Mouse (Mus musculus) retina, postnatal 7 days (tissue): ENCODE measurements at regions not wholly inside any gene's neighbourhood (a gene's known extent, or its start where the extent isn't known, plus 50 kb on each side); places are given as distances from the start of the nearest gene placed in this dataset.

Experiments
- DNase-seq: peaks from one replicate; pipeline ENCODE4 v3.0.0-alpha.2; 2012; ENCODE audit warnings: low read depth, low spot score

DNA sequence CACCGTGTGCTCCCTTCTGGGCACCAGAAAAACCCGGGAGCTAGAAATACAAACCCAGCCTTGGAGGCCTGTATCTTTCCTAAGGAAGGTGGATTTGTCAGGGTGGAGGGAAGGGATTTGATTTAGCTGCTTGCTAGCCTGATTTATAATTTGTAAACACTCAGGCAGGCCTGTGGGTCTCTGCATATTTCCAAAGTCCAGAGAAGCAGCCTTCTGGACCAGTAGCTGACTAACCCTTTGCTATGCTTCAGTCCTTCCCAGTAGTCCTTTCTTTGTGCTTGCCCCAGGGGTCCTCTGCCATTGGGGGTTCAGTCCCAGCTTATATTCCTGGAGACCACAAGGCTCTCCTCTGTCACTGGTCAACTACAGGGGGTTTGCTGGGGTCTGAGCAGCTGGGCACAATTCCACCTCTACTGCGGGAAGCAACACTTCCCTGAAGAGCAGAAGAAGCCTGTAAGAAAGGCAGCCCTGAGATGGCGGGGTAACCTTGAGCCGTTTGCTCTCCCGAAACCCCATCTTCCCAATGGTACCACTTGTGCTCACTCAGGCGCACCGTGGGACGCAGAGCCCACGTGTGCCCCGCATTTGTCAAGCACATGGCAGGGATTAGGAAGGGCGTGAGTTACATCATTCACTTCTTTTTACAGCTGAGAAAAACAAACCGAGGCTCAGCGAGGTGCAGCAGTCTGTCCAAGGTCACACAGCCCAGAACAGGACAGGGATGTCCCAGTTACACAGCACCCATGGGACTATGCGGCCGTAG, 85.7 kb downstream of the 1700001O22Rik start:
- no peak for DNase-seq

DNA sequence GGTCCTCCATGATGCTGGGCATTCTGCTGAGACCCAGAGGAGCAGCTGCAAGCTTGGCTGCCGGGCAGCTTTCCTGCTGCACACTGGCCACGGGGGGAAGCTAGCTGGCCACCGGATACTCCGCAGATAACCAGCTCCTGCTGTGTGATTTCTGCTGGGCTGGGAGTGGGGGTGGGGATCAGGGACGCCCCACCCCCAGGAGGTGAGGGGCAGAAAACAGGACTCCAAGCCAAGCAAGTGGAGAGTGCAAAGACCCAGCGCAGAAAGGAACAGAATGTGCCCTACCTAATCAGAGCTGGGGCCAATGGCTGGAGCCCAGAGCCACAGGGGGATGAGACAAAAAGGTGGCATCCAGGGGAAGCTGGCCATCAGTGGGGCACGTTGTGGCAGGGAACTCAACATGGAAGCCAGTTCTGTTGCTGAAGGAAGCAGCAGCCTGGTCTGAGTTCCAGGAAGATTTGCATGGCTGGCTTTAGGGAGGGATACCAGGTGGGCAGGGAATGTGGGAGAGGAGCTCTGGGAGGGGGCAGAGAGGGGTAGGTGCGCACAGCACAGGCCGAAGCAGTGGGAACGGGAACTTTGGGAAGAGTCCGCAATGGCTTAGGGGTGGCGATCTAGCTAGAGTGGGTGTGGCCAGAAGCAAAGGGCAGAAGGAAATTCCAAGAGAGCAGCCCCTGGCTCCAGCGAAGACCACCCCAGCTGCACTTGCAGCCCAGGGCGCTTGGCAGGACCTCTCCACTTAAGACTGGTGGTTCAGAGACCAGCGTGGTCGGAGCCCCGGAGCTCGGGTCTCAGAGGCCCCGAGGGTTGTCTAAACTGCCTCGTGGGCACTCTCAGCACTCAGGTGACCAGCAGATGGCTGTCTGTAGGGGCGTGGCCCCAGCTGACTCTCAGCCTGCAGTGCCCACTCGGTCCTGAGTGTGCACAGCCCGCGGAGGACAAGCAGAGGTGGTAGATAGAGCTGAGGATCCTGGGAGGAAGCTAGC, 86.6 kb downstream of the 1700001O22Rik start:
- no peak for DNase-seq

DNA sequence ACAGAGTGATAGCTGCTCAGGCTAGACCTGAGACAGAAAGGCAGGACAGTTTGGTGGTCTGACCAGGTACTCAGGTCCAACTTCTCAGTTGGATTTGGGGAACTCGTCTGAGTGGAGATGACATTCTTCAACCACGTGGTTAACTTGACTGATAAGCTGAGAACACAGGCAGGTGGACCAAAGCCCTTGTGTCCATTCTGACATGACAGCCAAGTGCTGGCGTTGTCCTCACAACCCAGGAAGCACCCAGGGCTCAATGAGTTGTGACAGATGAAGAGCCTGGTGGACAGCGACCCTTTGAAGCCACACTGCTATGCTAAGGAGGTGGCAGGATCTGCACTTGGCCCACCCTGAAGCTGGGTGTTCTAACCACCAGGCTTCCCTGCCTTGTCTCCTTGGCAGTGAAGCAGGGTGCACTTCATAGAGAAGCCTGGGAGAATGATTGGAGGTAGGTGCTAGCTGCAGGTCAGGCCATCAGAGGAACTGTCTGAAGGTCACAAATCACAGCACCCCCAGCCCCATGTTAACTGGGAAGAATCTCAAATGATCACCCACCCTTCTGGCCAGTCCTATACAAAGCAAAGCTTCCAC, 87.6 kb downstream of the 1700001O22Rik start:
- no peak for DNase-seq

DNA sequence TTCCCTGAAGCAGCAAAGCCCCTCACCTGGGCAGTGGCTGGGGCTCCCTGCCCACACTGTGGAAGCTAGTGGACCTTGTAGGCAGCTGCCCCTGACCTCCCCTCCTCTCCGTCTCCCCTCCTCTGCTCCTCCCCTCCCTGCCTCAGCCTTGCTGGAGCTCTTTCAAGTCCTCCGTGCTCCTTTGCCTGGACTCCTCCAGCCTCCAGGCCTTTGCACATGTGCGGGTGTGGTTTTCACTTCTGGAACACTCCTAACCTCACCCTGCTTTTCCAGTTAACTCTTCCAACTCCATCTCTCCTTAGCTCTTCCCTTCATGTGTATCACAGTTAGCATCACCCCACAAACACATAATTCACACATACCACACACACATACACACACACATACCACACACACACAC, 89.9 kb downstream of the 1700001O22Rik start:
- no peak for DNase-seq

DNA sequence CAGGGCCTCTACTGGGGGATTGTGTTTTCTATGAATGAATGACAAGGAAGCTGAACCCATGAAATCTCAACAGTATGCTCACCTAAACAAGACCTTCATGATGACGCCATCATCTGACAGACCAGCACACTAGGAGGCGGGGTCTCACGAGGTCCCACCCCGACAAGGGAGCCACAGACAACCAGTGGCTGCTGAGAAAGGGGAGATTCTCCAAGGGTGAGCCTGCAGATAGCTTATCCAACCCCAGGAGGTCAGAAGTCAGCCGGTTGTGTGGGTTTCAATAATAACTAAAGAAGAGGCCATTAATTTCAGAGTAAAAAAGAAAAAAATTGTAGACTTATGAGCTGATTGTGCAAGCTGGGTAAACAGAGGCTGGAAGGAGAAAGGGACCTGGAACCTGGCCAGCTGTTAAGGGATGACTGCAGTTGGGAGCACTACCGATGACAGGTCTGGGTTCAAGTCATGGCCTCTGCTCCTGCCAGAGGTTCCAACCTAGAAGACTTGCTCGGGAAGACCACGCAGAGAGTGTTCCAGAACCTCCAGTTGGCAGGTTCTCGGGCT, 90.5 kb downstream of the 1700001O22Rik start:
- DNase-seq, result no peak

DNA sequence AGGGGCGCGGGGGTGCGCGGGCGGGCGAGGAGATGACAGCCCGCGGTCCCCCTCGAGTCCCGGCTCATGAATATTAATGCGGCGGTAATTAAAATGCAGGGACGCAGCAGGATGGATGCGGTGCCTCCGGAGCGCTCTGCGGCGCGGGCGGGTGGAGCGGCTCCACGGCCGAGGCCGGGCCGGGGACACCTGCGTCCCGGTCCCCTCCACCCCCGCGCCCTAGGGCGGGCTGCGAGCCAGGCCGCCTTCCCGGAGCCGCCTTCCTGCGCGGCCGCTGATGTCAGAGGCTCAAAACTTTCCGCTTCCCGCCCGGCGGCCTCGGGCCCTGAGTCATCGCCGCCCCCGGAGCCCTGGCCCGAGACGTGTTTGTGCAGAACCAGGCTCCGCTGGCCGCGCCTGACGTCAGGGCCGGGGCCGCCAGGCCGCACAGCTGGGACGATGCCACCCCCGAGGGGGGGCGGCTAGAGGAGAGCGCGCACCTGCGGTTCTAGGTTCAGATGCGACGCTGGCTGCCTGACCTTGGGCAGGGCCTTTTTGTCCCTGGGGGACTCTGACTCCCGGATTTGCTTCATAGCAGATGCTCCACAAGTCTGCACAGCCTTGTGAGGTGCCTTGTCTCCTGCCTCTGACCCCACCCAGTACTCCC, 91.5 kb downstream of the 1700001O22Rik start:
- DNase-seq, result no peak

DNA sequence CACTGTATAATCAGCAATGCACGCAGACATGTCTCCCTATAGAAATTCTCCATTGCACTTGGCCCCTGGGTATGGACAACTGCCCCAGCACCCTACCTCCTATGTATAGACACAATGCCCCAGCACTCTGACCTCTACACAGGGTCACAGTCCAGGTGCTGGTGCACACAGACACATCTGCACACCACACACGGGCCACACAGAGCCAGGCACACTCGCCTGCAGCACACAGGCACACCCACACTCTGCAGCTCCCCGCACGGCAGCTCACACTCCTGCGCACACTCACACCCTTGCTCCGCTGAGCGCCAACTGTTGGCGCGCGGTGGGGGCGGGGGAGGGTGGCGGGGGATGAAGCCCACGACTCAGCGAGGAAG, 92.0 kb downstream of the 1700001O22Rik start:
- no peak for DNase-seq

DNA sequence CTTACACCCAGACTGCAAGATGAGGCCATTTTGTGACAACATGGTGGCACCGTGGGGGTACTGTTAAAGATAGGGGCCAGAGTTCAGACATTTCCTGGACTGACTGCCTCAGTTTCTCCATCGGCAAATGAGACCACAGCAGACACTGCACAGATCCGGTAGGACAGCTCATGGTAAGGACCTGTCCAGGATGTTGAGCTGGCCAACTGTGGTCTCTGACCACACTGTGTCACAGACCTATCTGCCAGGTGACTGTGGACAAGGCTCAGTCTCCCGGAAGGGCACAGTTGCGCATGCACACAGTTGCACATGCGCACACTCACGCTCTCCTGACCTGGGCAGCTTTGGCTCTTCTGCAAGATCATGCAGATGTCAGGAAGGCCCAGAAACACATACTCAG, 92.6 kb downstream of the 1700001O22Rik start:
- no peak for DNase-seq

DNA sequence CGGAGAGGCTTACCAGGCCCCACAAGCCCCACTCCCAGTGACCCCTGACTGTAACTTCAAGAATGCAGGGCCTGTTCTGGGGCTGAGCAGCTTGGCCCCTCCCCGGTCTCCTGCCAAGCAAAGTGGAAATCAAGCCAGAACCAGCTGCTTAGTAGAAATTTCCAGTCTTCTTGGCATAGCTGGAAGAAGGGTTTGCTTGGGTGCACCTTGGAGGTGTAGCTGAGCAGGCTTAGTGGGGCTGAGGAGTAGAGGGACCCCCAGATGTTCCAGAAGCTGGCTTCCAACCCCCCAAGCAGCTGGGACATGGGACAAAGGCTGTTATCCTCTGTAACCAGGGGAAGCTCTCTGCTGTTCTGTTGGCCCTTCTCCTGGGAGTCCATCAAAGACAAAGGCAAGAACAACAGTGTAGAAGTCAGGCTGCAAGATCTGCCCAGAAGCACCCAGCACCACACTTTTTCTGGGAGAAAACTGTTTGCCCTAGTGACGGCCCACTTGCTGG, 94.0 kb downstream of the 1700001O22Rik start:
- no peak for DNase-seq

DNA sequence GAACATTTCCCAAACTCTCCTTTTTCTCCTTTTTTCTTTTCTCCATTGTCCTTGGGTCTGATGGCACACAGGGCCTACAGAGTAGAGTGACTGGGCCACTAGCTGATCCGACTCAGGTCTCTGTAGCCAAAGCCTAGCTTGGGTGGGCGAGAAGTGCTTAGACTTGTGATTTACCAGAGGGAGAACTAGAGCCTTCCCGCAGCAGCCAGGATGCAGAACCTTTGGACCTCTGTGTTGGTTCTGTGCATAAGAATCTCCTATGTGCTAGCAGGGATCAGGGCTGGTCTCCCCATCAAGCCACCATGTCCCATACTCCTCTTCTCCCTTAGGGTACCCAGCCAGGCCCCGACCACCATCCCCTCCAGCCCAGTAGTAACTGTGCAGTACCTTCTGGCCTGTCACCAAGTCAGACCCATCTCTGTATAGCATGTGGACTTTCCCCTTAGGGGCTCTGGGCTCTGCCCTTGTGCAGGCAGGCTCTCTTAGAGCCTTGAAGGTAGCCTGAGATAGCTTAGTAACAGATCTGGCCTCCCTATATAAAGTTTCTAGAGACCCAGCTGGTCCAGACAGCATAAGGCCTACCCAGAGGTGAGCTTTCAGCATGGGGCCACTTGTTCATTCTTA, 94.6 kb downstream of the 1700001O22Rik start:
- DNase-seq, result no peak

DNA sequence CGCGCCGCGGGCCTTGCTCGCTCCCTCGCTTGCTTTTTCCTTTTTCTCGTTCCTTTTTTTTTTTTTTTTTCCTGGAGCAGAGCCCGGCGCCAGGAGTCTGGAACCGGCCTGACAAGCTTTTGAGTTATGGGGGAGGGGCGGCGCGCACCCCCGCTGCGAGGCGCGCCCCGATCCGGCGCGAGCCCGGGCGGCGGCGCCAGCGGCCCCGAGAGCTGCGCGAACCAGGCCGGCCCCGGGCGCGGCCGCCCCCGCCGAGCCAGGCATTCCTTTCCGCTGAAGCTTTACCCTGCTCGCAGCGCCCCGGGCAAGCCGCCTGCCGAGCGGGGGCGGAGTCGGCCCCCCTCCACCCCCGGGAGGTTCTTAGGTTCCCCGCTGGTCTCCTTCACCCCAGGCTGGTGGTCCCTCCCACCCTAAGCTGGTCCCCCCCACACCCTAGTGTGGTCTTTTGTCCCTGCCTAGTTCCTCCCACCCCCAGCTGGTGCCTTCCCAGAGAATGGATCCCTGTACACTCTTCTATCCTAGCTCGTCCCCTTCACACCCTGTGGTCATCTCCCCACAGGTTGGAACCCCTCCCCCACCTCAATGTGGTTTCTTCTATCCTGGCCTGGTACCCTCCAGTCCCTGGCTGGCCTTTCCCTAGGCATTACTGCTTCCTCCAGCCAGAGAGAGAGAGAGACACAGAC, 95.3 kb downstream of the 1700001O22Rik start:
- DNase-seq, result no peak

DNA sequence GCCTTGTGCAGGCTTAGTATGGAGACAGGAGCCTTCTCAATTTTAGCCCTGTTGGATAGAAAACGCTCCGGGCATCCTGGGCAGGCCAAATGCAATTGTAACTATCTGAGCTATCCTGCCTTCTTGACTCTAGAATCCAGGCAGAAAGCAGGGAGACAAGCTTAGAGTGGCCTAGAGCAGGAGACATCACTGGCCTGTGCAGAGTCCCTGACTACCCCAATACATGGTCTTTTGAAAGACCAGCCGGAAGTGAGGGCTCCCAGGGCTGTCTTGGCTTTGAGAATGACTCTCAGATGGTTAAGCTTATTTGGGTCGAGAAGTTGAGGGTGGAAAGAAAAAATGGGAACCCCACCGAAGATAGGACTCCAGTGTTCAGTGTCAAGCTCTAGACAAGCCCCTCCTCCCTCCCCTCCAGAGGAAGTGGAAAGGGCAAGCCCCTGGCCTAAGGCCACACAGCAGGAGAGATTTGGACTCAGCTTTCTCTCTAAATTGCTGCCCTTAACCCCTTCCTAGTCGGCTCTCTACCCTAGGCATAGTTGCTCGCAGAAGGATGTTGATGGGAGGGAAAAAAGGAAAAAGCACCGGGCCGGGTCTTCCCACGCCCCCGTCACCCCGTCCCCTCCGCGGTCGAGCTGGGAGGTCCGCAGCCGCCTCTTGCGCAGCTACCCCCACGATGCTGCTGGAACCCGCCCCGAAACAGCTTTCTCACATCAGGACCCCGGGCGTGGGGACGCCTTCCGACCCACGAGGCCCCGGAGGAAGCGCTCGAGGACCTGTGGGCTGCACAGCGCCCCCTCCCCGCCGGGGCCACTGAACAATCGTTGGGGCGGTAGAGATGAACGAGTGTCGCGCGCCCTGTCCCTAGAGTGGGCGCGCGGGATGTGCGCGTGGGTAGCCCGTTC, 96.1 kb downstream of the 1700001O22Rik start:
- no peak for DNase-seq

DNA sequence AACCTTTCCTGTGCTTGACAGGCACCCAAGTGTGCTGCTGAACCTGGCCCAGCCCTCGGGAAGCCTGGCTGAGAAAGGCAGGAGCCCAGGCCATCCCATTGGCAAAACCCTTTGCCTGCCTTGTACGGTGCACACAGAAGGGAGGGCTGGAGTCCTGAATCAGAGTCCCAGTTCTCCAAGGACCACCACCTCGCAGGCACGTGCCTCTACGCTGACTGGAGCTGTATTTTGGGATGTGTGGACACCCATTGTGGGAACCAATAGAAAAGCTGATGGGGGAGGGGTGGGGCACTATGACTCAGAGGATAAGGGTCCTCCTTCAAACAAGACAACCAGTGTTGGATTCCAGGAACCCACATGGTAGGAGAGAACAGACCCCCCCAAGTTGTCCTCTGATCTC, 97.4 kb downstream of the 1700001O22Rik start:
- no peak for DNase-seq

DNA sequence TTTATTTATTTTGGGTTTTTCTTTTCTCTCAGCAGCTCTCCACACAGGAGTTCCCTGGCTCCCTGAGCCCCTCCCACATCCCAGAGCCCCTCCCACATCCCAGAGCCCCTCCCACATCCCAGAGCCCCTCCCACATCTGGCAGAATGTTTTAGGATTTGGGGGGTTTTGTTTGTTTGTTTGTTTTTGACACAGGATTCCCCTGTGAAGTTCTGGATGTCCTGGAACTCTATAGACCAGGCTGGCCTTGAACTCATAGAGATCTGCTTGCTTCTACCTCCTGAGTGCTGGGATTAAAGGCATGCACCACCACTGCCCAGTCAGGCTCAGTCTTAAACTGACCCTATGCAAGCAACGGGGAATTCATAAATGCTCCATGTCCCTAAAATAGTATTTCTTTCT, 100.2 kb downstream of the 1700001O22Rik start:
- no peak for DNase-seq

DNA sequence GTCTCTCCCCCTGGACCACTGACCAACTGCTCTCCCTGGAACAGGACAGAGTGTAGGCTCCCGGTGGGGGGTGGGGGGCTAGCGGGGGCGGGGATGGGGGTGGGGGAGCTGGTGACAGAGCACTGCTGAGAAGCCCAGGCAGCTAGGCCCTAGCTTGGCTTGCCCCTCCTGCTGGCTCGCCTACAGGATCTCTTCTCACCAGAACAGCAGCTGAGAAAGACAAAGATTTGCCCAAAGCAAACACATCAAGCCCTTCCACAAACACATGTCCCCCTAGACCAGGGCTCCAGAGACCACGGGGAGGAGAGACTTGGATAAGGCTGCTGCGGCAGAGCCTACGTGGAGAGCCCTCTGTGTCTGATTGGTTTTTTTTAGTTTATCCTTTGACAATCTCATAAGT, 100.8 kb downstream of the 1700001O22Rik start:
- no peak for DNase-seq

DNA sequence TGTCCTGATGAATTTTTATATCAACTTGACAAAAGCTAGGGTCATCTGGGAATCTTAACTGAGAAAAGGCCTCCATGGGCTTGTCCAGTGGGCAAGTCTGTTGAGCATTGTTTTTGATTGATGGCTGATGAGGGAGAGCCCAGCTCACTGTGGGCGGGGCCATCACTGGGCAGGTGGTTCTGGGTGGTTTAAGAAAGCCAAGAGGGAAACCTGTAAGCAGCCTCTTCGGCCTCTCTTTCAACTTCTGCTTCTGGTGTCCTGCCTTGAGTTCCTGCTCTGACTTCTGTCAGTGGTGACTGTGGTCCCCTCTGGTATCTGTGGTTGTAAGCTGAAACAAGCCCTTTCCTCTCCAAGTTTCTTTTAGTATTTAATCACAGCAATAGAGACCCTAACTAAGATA, 102.6 kb downstream of the 1700001O22Rik start:
- DNase-seq, result no peak

DNA sequence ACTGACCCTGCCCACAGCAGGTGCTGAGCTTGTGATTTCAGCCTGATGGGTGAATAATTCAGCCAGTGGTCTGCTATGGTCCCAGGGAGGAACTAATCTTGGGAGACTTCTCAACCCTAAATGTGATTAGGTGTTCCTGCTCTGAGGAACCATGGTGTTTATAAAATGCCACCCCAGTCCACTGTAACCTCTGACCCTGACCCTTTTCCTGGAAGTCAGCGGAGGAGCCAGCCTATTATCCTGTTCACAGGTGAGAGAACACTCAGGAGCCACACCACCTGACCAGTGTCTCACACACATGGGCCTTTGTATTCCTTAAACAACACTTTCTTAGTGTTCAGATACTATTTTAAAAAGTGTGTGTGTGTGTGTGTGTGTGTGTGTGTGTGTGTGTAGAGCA, 103.0 kb downstream of the 1700001O22Rik start:
- DNase-seq, result no peak

DNA sequence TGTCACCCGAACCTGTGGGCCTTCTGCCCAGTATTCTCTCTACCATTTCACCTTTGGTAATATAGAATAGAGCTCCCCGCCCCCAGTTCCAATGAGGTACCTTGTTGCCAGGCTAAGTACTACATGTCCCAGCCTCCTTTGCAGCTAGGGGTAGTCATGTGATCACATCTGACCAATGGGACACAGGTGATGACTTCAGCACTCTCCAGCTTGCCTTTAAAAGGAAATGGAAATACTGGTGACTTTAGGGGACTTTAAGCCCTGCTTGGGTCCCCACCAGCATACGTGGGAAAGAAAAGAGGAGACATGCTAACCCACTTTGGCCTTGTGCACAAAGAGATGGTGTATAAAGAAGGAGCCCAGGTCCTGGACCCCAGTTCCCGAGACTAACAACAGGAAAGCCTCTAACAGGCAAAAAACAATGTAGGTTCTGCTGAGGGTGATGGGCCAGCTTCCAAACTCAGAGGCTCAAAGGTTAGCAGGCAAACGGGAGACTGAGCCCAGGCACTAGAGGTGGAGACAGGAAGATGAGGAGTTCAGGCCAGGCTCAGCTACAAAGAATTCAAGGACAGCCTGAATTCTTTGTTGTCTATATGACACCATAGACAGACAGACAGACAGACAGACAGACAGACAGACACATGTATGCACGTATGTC, 103.5 kb downstream of the 1700001O22Rik start:
- no peak for DNase-seq
